Mouse (Mus musculus): ENCODE measurements at regions not wholly inside any gene's neighbourhood (a gene's known extent, or its start where the extent isn't known, plus 50 kb on each side); places are given as distances from the start of the nearest gene placed in this dataset.

GRCm38 (mm10) chr14:58753781-58754180 lies 388.9 kb downstream of the 1700129C05Rik start:
- no peak overlapping the region for H3K4me3 ChIP-seq (replicated peaks)
- no peaks in the 10 kb centered on the region for H3K4me1 ChIP-seq
- H3K27ac ChIP-seq (replicated peaks), result no peak overlapping the region
- H3K4me2 ChIP-seq (replicated peaks), result no peak overlapping the region
- H3K36me3 ChIP-seq, result no peaks in the 10 kb centered on the region
- H3K27me3 ChIP-seq, result no peaks in the 10 kb centered on the region
- no peaks in the 10 kb centered on the region for H3K9me3 ChIP-seq (replicated peaks)
- no peak for ATAC-seq (ENCODE audit: insufficient number of reproducible peaks, low FRiP score, low TSS enrichment, low read depth)
- H3K9ac ChIP-seq, result no peak overlapping the region
- 76% methylated on average over 7 of the region's 7 CpGs for WGBS

DNA sequence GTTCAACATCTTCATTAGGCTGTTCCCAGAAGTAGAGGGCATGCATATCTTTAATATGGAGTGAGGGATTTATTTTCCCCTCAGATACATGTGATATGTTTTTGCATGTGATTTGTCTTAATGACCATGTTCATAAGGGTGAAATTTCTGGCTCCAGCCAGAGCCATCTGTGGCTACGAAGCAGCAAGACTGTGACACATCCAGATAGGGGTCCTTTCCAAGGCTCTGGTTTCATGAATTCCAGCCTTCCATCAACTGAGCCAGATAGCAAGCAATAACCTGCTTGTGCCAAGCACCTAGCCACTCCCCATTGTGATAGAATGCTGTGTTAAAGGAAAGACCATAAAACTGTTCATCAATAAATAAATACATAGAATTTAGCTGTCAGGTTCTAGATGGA lies 389.6 kb downstream of the 1700129C05Rik start:
- no peaks in the 10 kb centered on the region for H3K4me1 ChIP-seq
- H3K4me3 ChIP-seq (replicated peaks), result no peak overlapping the region
- no peaks in the 10 kb centered on the region for H3K9me3 ChIP-seq (replicated peaks)
- no peak overlapping the region for H3K9ac ChIP-seq
- no peak overlapping the region for H3K27ac ChIP-seq (replicated peaks)
- no peaks in the 10 kb centered on the region for H3K27me3 ChIP-seq
- no peak for ATAC-seq (ENCODE audit: insufficient number of reproducible peaks, low FRiP score, low TSS enrichment, low read depth)
- H3K36me3 ChIP-seq, result no peaks in the 10 kb centered on the region
- WGBS, result 58% methylated on average over 1 of the region's 1 CpGs
- H3K4me2 ChIP-seq (replicated peaks), result no peak overlapping the region

GRCm38 (mm10) chr14:58726418-58726817 lies 416.3 kb downstream of the 1700129C05Rik start:
- no peaks in the 10 kb centered on the region for H3K27me3 ChIP-seq
- no peak overlapping the region for H3K4me2 ChIP-seq (replicated peaks)
- no peak for ATAC-seq (ENCODE audit: insufficient number of reproducible peaks, low FRiP score, low TSS enrichment, low read depth)
- no peaks in the 10 kb centered on the region for H3K4me1 ChIP-seq
- H3K4me3 ChIP-seq (replicated peaks), result no peak overlapping the region
- H3K9ac ChIP-seq, result no peak overlapping the region
- no peak overlapping the region for H3K27ac ChIP-seq (replicated peaks)
- WGBS, result 66% methylated on average over 1 of the region's 1 CpGs
- no peaks in the 10 kb centered on the region for H3K36me3 ChIP-seq
- no peaks in the 10 kb centered on the region for H3K9me3 ChIP-seq (replicated peaks)

- Histone ChIP-seq H3K27me3 (no peaks in the 10 kb centered on the region), H3K4me1 (no peaks in the 10 kb centered on the region), H3K9ac (no peak overlapping the region), H3K9me3 (replicated peaks) (no peaks in the 10 kb centered on the region), H3K4me2 (replicated peaks) (no peak overlapping the region), H3K4me3 (replicated peaks) (no peak overlapping the region), H3K27ac (replicated peaks) (no peak overlapping the region), H3K36me3 (no peaks in the 10 kb centered on the region)
- no peak for ATAC-seq (ENCODE audit: insufficient number of reproducible peaks, low FRiP score, low TSS enrichment, low read depth)
Measured at GRCm38 (mm10) chr14:58714856-58715255, 427.8 kb downstream of the 1700129C05Rik start.

GRCm38 (mm10) chr14:58709861-58710260 lies 432.8 kb downstream of the 1700129C05Rik start:
- no peak overlapping the region for H3K27ac ChIP-seq (replicated peaks)
- H3K4me2 ChIP-seq (replicated peaks), result no peak overlapping the region
- H3K9ac ChIP-seq, result no peak overlapping the region
- H3K4me1 ChIP-seq, result no peaks in the 10 kb centered on the region
- H3K4me3 ChIP-seq (replicated peaks), result no peak overlapping the region
- no peak for ATAC-seq (ENCODE audit: insufficient number of reproducible peaks, low FRiP score, low TSS enrichment, low read depth)
- no peaks in the 10 kb centered on the region for H3K9me3 ChIP-seq (replicated peaks)
- 64% methylated on average over 7 of the region's 7 CpGs for WGBS
- H3K27me3 ChIP-seq, result no peaks in the 10 kb centered on the region
- no peaks in the 10 kb centered on the region for H3K36me3 ChIP-seq

- no peak overlapping the region for H3K27ac ChIP-seq (replicated peaks)
- ATAC-seq (ENCODE audit: insufficient number of reproducible peaks, low FRiP score, low TSS enrichment, low read depth), result no peak
- H3K4me2 ChIP-seq (replicated peaks), result no peak overlapping the region
- no peak overlapping the region for H3K9ac ChIP-seq
- no peak overlapping the region for H3K4me3 ChIP-seq (replicated peaks)
- H3K27me3 ChIP-seq, result no peaks in the 10 kb centered on the region
- no peaks in the 10 kb centered on the region for H3K9me3 ChIP-seq (replicated peaks)
- 94% methylated on average over 2 of the region's 2 CpGs for WGBS
- H3K4me1 ChIP-seq, result no peaks in the 10 kb centered on the region
- H3K36me3 ChIP-seq, result no peaks in the 10 kb centered on the region
Measured at GRCm38 (mm10) chr14:58709281-58709680, 433.4 kb downstream of the 1700129C05Rik start.

DNA sequence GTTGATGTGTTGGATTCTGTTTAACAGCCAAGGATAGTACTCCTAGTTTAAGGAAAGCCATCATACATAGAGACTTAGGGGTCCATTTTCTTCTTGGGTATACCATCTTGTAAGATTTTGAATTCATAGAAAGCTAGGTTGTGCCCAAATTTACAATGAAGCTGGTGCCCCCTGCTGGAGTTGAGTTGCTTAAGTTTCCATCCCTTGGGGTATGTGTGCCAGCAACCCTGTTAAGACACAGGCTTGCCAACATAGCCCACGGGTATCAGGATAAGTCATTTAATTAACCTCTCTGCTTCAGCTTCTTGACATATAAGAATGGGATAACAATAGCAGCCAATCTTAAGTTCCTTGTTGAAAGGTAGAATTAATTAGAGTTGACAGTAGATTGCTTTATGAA lies 440.9 kb downstream of the 1700129C05Rik start:
- Histone ChIP-seq H3K27ac (replicated peaks) (no peak overlapping the region), H3K4me2 (replicated peaks) (no peak overlapping the region), H3K9ac (no peak overlapping the region), H3K4me1 (no peaks in the 10 kb centered on the region), H3K9me3 (replicated peaks) (no peaks in the 10 kb centered on the region), H3K36me3 (no peaks in the 10 kb centered on the region), H3K4me3 (replicated peaks) (no peak overlapping the region), H3K27me3 (no peaks in the 10 kb centered on the region)
- ATAC-seq (ENCODE audit: insufficient number of reproducible peaks, low FRiP score, low TSS enrichment, low read depth), result no peak
- 29% methylated on average over 1 of the region's 1 CpGs for WGBS

DNA sequence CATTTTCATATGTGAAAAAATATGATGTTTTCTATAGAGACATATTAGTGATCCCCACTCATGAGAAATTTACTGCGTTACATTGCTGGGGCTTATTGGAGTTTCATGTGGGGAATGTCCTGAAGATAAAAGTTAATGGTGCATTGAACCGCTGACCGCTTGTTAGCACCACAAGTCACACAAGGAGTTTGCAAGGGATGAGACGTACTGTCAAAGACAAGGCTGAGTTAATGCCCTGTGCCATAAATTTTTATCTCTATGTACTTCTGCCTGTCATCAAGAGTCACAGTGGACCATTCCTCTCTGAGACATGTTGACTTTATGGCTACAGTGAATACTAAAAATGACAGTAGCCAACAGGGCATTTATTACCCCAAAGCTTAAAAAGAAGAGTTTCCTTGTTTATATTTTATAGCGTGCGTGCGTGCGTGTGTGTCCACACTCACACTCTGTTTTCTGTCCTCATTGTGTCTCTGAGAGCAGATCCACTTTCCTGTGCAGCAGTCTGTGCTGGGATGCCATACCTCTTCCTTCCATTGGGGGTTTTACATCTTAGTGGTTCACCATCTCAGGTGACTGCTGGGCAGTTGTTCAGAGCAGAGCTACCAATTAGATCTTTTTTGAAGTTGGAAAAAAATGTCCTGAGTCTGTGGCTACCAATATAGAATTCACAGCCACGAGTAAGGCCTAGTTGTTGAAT lies 451.4 kb downstream of the 1700129C05Rik start:
- H3K9me3 ChIP-seq (replicated peaks), result no peaks in the 10 kb centered on the region
- 93% methylated on average over 9 of the region's 9 CpGs for WGBS
- H3K4me1 ChIP-seq, result no peaks in the 10 kb centered on the region
- H3K36me3 ChIP-seq, result no peaks in the 10 kb centered on the region
- no peak overlapping the region for H3K27ac ChIP-seq (replicated peaks)
- H3K4me2 ChIP-seq (replicated peaks), result no peak overlapping the region
- no peak for ATAC-seq (ENCODE audit: insufficient number of reproducible peaks, low FRiP score, low TSS enrichment, low read depth)
- H3K27me3 ChIP-seq, result no peaks in the 10 kb centered on the region
- H3K9ac ChIP-seq, result no peak overlapping the region
- no peak overlapping the region for H3K4me3 ChIP-seq (replicated peaks)

DNA sequence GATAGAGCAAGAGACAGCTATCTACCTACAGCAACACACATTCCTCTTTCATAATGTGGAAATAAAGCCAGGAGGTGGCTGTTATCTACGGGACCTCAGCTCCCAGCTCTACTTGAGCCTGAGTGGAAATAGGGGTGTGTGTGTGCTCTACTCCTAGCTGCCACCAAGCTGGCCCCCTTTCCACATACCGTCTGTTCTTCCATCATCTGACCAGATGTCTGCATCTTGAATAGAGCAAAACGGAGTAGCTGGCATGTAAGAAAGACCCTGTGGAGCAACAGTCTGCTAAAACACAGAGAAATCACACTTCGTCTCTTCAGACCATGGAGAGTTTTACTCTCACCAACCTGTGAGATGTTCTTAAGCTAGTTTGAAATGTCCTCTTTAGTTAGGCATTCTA lies 454.9 kb downstream of the 1700129C05Rik start:
- Histone ChIP-seq H3K4me2 (replicated peaks) (no peak overlapping the region), H3K4me1 (no peaks in the 10 kb centered on the region), H3K27ac (replicated peaks) (no peak overlapping the region), H3K9me3 (replicated peaks) (no peaks in the 10 kb centered on the region), H3K4me3 (replicated peaks) (no peak overlapping the region), H3K9ac (no peak overlapping the region), H3K27me3 (no peaks in the 10 kb centered on the region), H3K36me3 (no peaks in the 10 kb centered on the region)
- ATAC-seq (ENCODE audit: insufficient number of reproducible peaks, low FRiP score, low TSS enrichment, low read depth), result no peak
- 77% methylated on average over 4 of the region's 4 CpGs for WGBS

- Histone ChIP-seq H3K36me3 (no peaks in the 10 kb centered on the region), H3K9me3 (replicated peaks) (no peaks in the 10 kb centered on the region), H3K27me3 (no peaks in the 10 kb centered on the region), H3K27ac (replicated peaks) (no peak overlapping the region), H3K9ac (no peak overlapping the region), H3K4me2 (replicated peaks) (no peak overlapping the region), H3K4me1 (peaks cover 4% of the 10 kb centered on the region; the same call in 1 of the 2 replicates), H3K4me3 (replicated peaks) (no peak overlapping the region)
- 75% methylated on average over 6 of the region's 6 CpGs for WGBS
- no peak for ATAC-seq (ENCODE audit: insufficient number of reproducible peaks, low FRiP score, low TSS enrichment, low read depth)
Measured at GRCm38 (mm10) chr14:58678781-58679180, 463.9 kb downstream of the 1700129C05Rik start.

GRCm38 (mm10) chr14:58678126-58678656 lies 464.5 kb downstream of the 1700129C05Rik start:
- no peaks in the 10 kb centered on the region for H3K9me3 ChIP-seq (replicated peaks)
- no peak overlapping the region for H3K9ac ChIP-seq
- H3K4me2 ChIP-seq (replicated peaks), result 0 out of 2 replicates have a peak overlapping the region, but pooled peaks have one; percentile 0
- no peak overlapping the region for H3K27ac ChIP-seq (replicated peaks)
- H3K4me1 ChIP-seq, result peaks cover 4% of the 10 kb centered on the region; the same call in 1 of the 2 replicates
- no peaks in the 10 kb centered on the region for H3K36me3 ChIP-seq
- ATAC-seq (ENCODE audit: insufficient number of reproducible peaks, low FRiP score, low TSS enrichment, low read depth), result no peak
- H3K4me3 ChIP-seq (replicated peaks), result no peak overlapping the region
- 25% methylated on average over 11 of the region's 11 CpGs for WGBS
- H3K27me3 ChIP-seq, result no peaks in the 10 kb centered on the region

DNA sequence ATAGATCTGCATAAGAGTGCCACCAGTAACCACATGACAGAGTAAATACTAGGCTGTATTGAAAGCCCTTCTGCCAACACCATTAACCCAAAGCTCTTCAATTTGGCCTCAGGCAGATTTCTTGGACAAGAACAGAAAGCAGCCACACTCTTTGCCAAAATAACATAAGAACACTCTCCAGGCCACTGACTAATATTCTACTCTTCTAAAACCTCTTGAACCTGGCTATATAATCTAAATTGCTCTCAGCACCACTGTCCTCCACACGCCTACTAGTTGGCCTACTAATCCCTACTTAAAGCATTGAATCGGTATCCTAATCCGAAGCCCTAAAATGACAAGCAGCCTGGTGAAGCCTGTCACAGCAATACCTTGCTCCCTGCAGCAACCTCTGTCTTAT lies 467.5 kb downstream of the 1700129C05Rik start:
- Histone ChIP-seq H3K9me3 (replicated peaks) (no peaks in the 10 kb centered on the region), H3K36me3 (no peaks in the 10 kb centered on the region), H3K9ac (no peak overlapping the region), H3K4me1 (peaks cover 4% of the 10 kb centered on the region; the same call in 1 of the 2 replicates), H3K27ac (replicated peaks) (no peak overlapping the region), H3K4me3 (replicated peaks) (no peak overlapping the region), H3K27me3 (no peaks in the 10 kb centered on the region), H3K4me2 (replicated peaks) (no peak overlapping the region)
- no peak for ATAC-seq (ENCODE audit: insufficient number of reproducible peaks, low FRiP score, low TSS enrichment, low read depth)
- 76% methylated on average over 3 of the region's 3 CpGs for whole genome bisulfite sequencing
